Mouse (Mus musculus) C2C12 (cell line): Measurements from ENCODE around the gene Gnao1.

Experiments
- CEBPB ChIP-seq: IDR thresholded peaks from one replicate; pipeline ENCODE4 v1.6.1; 2011; ENCODE audit warnings: low read depth, mild to moderate bottlenecking, control low read depth, moderate library complexity
- CTCF ChIP-seq: IDR thresholded peaks from one replicate; pipeline ENCODE4 v1.5.1; 2011; ENCODE audit not compliant: control insufficient read depth, insufficient read depth, insufficient read length
- FOSL1 ChIP-seq: IDR thresholded peaks from one replicate; pipeline ENCODE4 v1.8.0; 2011; ENCODE audit warnings: mild to moderate bottlenecking, low read length; ENCODE audit not compliant: poor library complexity, insufficient read depth, severe bottlenecking
- MYOG ChIP-seq: IDR thresholded peaks from one replicate; pipeline ENCODE4 v1.6.1; 2011; ENCODE audit not compliant: control insufficient read depth, insufficient read length; ENCODE audit errors: extremely low read depth

- TF ChIP-seq CTCF = no peak
- TF ChIP-seq CEBPB = no peak
- no peak for TF ChIP-seq MYOG
- TF ChIP-seq FOSL1 = no peak
Observed at GRCm38 (mm10) chr8:93925513-93925912, 115.7 kb downstream of the Gnao1 start.
